Comparison of ENCODE assay signal across 25 mouse cellular contexts in genomic region chr3:68695321-68695720, GRCm38 (mm10). TPM values are rescaled to one million over a fixed set of nuclear protein-coding genes. Genes with fewer than 3 reads are reported as not detected.
"Had no signal": no experiment of that assay in that cellular context is flagged by ENCODE, and none has a peak within 500 bp of the region (broad histone marks: within the 10 kb centered on the region; RNA-seq: fewer than 3 reads in every experiment).

No protein-coding gene starts in this region.

- H3K9ac ChIP-seq: heart, embryonic 12.5 days; hindbrain, embryonic 12.5 days; hindbrain, embryonic 14.5 days; intestine, embryonic 15.5 days; limb, embryonic 12.5 days; liver, embryonic 12.5 days; liver, embryonic 14.5 days had no signal

- H3K36me3 ChIP-seq: heart, embryonic 12.5 days; hindbrain, embryonic 10.5 days; hindbrain, embryonic 12.5 days; intestine, embryonic 15.5 days; limb, embryonic 10.5 days; limb, embryonic 12.5 days; liver, embryonic 12.5 days had no signal

- H3K27ac ChIP-seq: hindbrain, embryonic 10.5 days; hindbrain, embryonic 12.5 days; hindbrain, embryonic 14.5 days; intestine, embryonic 15.5 days; left cerebral cortex, adult 2 months; limb, embryonic 10.5 days; limb, embryonic 12.5 days; liver, embryonic 12.5 days; liver, embryonic 14.5 days had no signal

- H3K4me1 ChIP-seq: intestine, embryonic 15.5 days had no signal

- DNase-seq: gastrocnemius, postnatal 14 days; heart, postnatal 10 days; heart, postnatal 4 days; kidney, adult 18-20 months; kidney, adult 8-10 months; kidney, postnatal 10 days; kidney, postnatal 25 days; kidney, postnatal 4 days; liver had no signal

- H3K27me3 ChIP-seq: heart, embryonic 12.5 days; hindbrain, embryonic 12.5 days; intestine, embryonic 15.5 days had no signal

- ATAC-seq: hindbrain, embryonic 16.5 days; inflammation-experienced regulatory T-cells, adult 6 months; intestine, embryonic 15.5 days; intestine, postnatal 0 days; liver, embryonic 12.5 days had no signal

- H3K4me3 ChIP-seq: heart, embryonic 12.5 days; hindbrain, embryonic 10.5 days; hindbrain, embryonic 12.5 days; intestine, embryonic 15.5 days; left cerebral cortex, adult 2 months; limb, embryonic 10.5 days; limb, embryonic 12.5 days had no signal

- H3K9me3 ChIP-seq: heart, embryonic 12.5 days; hindbrain, embryonic 10.5 days; hindbrain, embryonic 12.5 days; intestine, embryonic 15.5 days; limb, embryonic 10.5 days; limb, embryonic 12.5 days; liver, embryonic 12.5 days had no signal

RNA-seq across cellular contexts. Expression of gene Il12a, which starts 4.9 kb away (rescaled TPM):
- polyA plus RNA-seq: heart, embryonic 14.5 days; heart, embryonic 16.5 days; hindbrain, embryonic 12.5 days; hindbrain, embryonic 14.5 days; intestine, embryonic 15.5 days; intestine, postnatal 0 days; kidney, embryonic 16.5 days; limb, embryonic 12.5 days had no signal
